Mouse (Mus musculus) heart, postnatal 0 days (tissue): ENCODE measurements at regions not wholly inside any gene's neighbourhood (a gene's known extent, or its start where the extent isn't known, plus 50 kb on each side); places are given as distances from the start of the nearest gene placed in this dataset.

Experiments
- ATAC-seq: fragments of 200-750 bp; cut with Nextera tagmentation; 2 replicates; pipeline ENCODE4 v1.8.0; 2017; ENCODE audit warnings: low read depth, moderate number of reproducible peaks, moderate library complexity; ENCODE audit not compliant: insufficient read depth
- DNase-seq: peaks from one replicate; pipeline ENCODE4 v3.0.0-alpha.2; 2016; ENCODE audit warnings: low spot score
- H3K27ac ChIP-seq: fragments of 300-500 bp; sonication (generic); 2 replicates; pipeline ENCODE4 v1.5.1; 2014; ENCODE audit warnings: low read depth, mild to moderate bottlenecking
- H3K27me3 ChIP-seq: fragments of 300-500 bp; sonication (generic); 2 replicates; pipeline ENCODE4 v1.6.1; 2014; ENCODE audit warnings: low read length, mixed read lengths; ENCODE audit not compliant: control insufficient read depth, insufficient read depth
- H3K36me3 ChIP-seq: fragments of 300-500 bp; sonication (generic); replicated peaks from 2 replicates; pipeline ENCODE4 v1.6.1; 2014; ENCODE audit warnings: low read length, mixed read lengths; ENCODE audit not compliant: control insufficient read depth, insufficient read depth
- H3K4me1 ChIP-seq: fragments of 300-500 bp; sonication (generic); 2 replicates; pipeline ENCODE4 v1.6.1; 2014; ENCODE audit warnings: antibody characterized with exemption; ENCODE audit not compliant: control insufficient read depth, insufficient read depth
- H3K4me2 ChIP-seq: fragments of 300-500 bp; sonication (generic); 2 replicates; pipeline ENCODE4 v1.6.1; 2014; ENCODE audit warnings: low read depth, mild to moderate bottlenecking, low read length, moderate library complexity
- H3K4me3 ChIP-seq: fragments of 300-500 bp; sonication (generic); 2 replicates; pipeline ENCODE4 v1.5.1; 2014; ENCODE audit warnings: low read depth, low read length
- H3K9ac ChIP-seq: fragments of 300-500 bp; sonication (generic); replicated peaks from 2 replicates; pipeline ENCODE4 v1.6.1; 2014; ENCODE audit warnings: low read depth, low read length, mixed read lengths
- H3K9me3 ChIP-seq: fragments of 300-500 bp; sonication (generic); replicated peaks from 2 replicates; pipeline ENCODE4 v1.6.1; 2016; ENCODE audit warnings: low read length; ENCODE audit not compliant: control insufficient read depth
- CTCF ChIP-seq: IDR thresholded peaks from 2 replicates; pipeline ENCODE4 v1.5.1; 2016; ENCODE audit warnings: antibody characterized with exemption, control low read depth, low read depth
- EP300 ChIP-seq: IDR thresholded peaks from 2 replicates; pipeline ENCODE4 v1.6.1; 2016; ENCODE audit warnings: antibody characterized with exemption, low read depth
- WGBS: fragments of 180-500 bp; shearing (Covaris S2); extraction: QIAGEN DNeasy Blood & Tissue Kit; methylation state at CpG from one replicate; pipeline ENCODE4 v1.1.7; 2014; 5-methylcytosine and 5-hydroxymethylcytosine counted together

DNA sequence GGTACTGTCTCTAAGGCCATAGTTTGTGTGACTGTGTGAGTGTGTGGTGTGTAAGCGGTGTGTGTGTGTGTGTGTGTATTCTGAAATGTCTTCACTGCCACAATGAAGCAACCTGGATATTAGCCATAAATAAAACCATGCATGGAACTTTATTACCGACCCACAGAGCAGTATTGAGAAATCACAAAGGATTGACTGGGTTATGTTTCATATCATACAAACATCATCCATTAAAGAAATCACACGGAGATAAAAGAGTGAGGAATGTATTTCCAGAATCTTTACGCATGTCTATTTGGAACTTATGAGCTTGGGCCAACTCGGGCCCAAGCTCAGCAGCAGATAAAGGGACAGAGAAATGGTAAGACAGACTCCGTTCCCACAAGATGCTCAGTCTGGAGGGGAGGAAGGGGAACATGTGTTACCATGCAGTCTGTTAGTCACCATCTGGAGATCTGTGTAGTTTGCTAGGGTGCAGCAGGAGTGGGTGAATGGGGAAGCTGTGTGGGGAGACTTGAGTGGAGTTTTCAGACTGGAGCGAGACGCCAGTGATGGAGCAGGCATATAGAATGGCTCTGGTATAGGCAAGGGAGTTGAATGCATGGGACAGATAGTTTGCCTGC lies 75.1 kb upstream of the Sox11 start:
- H3K36me3 ChIP-seq: no peaks in the 10 kb centered on the region
- no peak overlapping the region for H3K4me2 ChIP-seq
- no peak overlapping the region for H3K9ac ChIP-seq
- TF ChIP-seq EP300 (no peak), CTCF (no peak)
- H3K27me3 ChIP-seq: no peaks in the 10 kb centered on the region
- 74% methylated on average over 8 of the region's 8 CpGs for WGBS
- ATAC-seq: no peak
- no peaks in the 10 kb centered on the region for H3K4me1 ChIP-seq
- no peak overlapping the region for H3K4me3 ChIP-seq
- no peaks in the 10 kb centered on the region for H3K9me3 ChIP-seq
- no peak for DNase-seq
- H3K27ac ChIP-seq: no peak overlapping the region

DNA sequence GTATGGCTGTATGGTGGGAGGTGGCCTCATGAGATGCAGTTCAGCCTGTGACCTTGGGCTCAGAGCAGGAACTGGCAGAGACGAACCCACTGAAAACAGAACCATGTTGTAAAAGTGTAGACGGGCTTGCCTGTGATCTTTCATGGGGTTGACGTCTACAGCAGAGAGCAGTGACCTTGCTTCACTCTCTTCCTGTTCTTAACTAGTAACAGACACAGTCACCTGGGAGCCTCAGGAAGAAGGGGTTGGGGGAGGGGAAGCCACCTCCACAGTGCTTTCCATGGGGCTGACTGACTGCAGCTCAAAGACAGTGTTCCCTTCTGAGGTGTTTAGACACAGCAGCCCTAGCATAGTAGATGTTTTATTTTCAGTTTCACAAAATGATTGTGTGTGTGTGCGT lies 68.2 kb upstream of the Sox11 start:
- H3K4me2 ChIP-seq: no peak overlapping the region
- H3K4me1 ChIP-seq: no peaks in the 10 kb centered on the region
- H3K36me3 ChIP-seq: no peaks in the 10 kb centered on the region
- H3K9me3 ChIP-seq: no peaks in the 10 kb centered on the region
- H3K9ac ChIP-seq: no peak overlapping the region
- TF ChIP-seq CTCF (no peak), EP300 (no peak)
- 40% methylated on average over 4 of the region's 4 CpGs for WGBS
- H3K27ac ChIP-seq: no peak overlapping the region
- H3K4me3 ChIP-seq: no peak overlapping the region
- DNase-seq (no peak), ATAC-seq (no peak)
- H3K27me3 ChIP-seq: no peaks in the 10 kb centered on the region

DNA sequence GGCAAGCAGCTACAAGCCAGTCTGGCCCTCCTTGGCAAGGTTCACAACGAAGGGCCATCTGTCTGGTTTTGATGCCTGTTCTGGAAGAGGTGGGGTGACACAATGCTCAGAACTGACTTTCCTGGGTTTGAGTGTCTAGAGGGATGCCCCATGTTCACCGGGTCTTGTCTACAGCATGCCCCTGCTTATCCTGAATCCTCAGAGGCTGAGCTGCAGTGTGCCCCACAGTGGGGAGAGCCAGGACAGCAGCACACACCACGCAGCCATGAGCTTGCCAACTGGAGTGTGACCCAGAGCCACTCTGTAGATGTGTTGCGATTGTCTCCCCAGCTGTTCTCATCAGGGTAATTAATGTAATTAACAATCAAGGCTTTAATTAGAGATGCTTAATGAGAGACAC lies 66.1 kb upstream of the Sox11 start:
- TF ChIP-seq EP300 (no peak), CTCF (no peak)
- Histone ChIP-seq H3K27ac (no peak overlapping the region), H3K9me3 (no peaks in the 10 kb centered on the region), H3K4me3 (no peak overlapping the region), H3K4me2 (no peak overlapping the region), H3K4me1 (no peaks in the 10 kb centered on the region), H3K36me3 (no peaks in the 10 kb centered on the region), H3K9ac (no peak overlapping the region), H3K27me3 (no peaks in the 10 kb centered on the region)
- WGBS: 63% methylated on average over 4 of the region's 4 CpGs
- ATAC-seq: no peak
- DNase-seq: no peak

DNA sequence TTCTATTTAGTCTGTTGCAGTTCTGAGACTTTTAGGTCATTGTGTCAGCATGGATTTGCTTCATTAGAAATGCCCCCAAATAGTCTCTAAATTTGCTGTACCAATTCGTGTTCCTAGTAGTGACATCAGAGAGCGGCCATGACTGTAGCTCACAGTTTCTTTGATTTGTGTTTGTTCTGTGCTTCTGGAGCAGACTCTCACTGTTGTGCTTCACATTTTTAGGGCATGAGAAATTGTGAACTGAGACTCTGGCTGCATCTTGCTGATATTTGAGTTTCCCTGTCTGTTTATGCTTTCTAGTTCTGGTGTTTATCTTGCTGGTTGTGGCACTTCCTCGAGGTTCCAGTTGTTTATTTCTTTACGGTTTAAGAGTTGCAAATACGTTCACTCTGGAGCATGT lies 57.0 kb upstream of the Sox11 start:
- Histone ChIP-seq H3K4me1 (no peaks in the 10 kb centered on the region), H3K4me2 (no peak overlapping the region), H3K9me3 (no peaks in the 10 kb centered on the region), H3K36me3 (no peaks in the 10 kb centered on the region), H3K4me3 (no peak overlapping the region), H3K27me3 (no peaks in the 10 kb centered on the region), H3K9ac (no peak overlapping the region), H3K27ac (no peak overlapping the region)
- no peak for ATAC-seq
- TF ChIP-seq CTCF (no peak), EP300 (no peak)
- DNase-seq: no peak
- 84% methylated on average over 5 of the region's 5 CpGs for WGBS
